Mouse (Mus musculus): ENCODE data around the gene Gm49333. TPM values are rescaled to one million over a fixed set of nuclear protein-coding genes. Genes with fewer than 3 reads are reported as not detected.
A peak's percentile ranks its signal among the peaks of the same experiment; 100 is the strongest.

The Gm49333 gene
- total RNA-seq (2015) (not detected in 2 replicates), total RNA-seq (2017) (not detected in 2 replicates)

DNA sequence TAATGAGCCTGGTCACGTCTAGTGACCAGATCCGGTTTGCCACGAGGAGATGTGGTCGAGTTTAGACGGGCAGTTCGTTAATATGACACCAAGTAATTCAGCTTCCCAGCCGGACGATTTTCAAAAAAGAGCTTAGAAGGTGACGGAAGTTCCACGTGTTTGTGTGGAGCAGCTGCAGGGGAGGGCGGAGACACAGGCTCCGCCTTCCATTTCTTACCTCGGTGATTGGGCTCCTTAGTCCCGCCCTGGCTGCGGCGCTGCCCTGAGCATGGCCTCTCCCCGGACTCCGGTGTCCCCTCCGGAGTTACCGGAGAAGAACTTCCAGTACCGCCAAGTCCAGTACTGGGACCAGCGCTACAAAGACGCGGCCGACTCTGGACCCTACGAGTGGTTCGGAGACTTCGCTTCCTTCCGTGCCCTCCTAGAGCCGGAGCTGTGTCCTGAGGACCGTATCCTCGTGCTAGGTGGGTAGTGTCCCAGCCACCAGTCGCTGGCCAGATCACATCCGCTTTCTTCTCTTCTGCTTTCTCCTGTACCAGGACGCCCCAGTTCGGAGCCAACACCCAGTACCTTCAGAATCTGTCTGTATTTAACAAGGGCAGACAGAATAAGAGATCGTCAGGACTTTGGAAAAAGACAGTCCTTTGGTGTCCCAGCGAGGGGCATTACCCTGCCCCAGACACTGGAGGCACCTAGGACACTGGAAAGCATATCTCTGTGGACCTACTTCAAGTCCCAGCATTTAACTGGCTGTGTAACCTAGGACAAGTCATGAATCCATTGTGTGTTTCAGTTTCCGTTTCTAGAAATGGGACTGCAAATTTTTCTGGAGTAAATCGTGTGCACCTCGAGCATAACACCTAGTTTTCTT, at the start of gene Gm49333, which contains the start of the genes Eef1akmt4 and Alg3:
Gene Gm49333, plus strand, starts transcription at position 254 of the 871 bp plus-strand sequence.
Gene Eef1akmt4, plus strand, starts transcription at position 237 of the 871 bp plus-strand sequence.
Gene Alg3, minus strand, starts transcription at position 379 of the 871 bp plus-strand sequence.
- ATAC-seq (replicated peaks; ENCODE audit: poor library complexity) = peak; percentile 94

DNA sequence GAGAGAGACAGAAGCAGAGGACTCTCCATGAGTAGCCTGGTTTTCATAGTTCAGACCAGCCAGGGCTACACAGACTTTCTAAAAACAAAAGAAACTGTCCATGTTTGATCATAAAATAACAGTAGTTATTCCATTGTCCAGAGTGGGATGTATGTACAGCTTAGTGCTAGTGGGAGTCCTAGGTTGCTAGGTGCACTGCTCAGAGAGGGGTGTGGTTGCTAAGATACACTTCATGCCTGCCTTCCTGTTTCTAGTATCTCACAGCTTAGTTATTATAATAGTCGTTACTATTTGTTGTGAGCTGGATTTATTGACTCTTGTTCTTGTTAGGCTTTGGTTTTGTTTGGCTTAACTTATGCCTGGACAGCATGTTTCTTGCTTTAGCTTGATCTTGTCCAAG, 46.3 kb upstream of the Gm49333 start:
- ATAC-seq (replicated peaks; ENCODE audit: poor library complexity) = no peak

DNA sequence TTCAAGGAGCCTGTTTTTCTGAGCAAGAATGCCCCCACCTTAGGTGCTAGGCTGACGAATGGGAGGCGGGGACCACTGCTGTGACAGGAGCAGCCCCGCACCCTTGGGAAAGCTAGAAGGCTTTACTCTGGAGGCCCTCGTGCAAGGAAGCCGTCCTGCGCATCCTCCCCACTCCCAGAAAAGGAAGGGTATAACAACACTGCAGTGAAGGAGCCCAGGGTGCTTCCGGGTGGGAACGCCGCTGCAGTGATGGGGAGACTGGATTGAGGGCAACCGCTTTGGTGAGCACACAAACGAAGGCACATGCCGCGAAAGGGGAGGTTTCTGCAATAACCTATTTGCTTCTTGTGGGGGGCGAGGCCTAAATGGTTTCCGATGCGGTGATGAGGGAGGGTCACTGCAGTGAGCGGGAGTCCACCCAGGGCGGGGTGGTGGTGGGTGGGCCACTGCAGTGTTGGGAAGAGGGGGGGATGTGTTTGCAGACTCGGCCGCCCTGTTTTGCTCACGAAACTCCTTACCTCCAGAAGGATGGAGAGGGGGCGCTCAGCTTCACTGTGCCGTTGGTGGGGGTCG, 22.0 kb upstream of the Gm49333 start, which contains the start of gene Vwa5b2:
Gene Vwa5b2, plus strand, starts transcription at position 106 of the 573 bp plus-strand sequence.
- ATAC-seq (replicated peaks; ENCODE audit: poor library complexity) = no peak

DNA sequence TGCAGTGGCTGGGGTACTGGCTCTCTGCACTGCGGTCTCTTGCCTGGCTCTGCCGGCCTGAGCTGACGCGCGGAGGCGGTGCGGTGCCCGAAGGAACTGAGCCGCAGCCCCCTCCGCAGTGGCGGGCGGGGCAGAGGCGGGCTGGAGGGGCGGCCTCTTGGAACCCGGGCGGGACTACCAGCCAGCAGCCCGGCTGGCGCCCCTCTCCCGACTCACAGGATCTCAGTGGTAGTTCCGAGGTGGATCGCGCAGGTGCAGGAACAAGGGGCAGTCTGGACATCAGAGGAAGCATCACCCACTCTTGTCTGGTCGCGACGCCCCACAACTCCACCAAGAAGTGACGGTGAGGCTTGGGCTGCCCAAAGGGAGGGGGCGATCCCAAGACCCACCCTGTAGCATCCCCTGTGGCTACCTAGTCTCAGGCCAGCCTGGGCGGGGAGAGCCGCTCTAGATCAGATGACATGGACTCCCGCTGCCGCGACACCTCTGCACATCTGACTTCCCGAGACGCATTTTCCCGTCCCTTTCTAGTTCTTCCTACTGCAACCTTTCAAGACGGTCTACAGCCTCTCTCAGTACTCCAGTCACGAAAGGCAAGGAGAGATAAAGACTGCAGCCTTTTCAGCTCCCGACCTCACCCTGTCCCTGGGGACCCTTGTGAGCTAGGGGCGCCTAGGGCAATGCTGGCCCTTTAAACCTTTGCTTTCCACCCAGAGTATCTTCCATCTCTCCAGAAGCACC, 21.3 kb upstream of the Gm49333 start:
- peak; percentile 41; the same call in 1 of the 2 replicates for ATAC-seq (replicated peaks; ENCODE audit: poor library complexity)

DNA sequence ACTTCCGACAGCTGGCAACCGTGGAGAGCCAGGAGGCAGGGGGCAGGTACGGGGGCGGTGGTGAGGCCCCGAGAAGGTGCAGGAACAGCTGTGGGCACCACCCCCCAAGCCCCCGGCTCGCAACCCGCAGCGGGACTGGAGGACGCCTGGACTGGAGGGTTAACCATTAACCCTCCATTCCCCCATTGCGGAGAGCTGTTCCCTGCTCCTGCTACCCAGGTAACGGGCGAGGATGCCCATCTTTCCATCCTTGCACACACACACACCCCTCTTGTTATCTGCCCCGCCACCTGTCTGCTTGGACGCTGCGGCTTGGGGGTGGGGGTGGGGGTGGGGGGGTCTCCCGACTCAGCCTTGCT, 20.8 kb upstream of the Gm49333 start:
- ATAC-seq (replicated peaks; ENCODE audit: poor library complexity) = no peak

DNA sequence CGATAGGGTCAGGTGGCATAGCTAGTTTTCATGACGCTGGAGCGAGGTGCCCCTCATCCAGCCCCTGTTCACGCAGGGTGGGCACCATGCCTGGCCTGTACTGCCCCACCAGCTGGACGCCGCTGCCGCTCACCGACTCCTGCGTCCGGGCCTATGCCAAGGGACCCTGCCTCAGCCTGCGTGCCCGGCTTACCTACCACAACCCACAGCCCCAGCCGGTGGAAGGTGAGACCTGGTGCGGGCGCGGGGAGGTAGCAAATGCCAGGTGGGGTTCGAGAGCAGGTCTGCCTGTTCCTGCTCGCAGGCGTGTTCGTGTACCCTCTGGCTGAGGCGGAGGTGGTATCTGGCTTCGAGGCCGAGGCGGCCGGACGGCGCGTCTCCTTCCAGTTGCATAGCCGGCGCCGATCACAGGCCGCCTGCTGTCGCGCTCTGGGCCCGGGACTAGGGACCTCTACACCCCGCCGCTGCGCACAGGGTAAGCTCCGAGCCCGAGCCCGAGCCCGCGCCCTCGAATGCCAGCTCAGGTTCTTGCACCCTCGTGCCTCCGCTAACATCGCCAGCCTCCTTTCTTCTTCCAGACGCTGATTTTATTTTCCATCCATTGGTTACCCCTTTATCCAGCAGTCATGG, 20.2 kb upstream of the Gm49333 start:
- 0 out of 2 replicates have a peak, but pooled peaks have one; percentile 7 for ATAC-seq (replicated peaks; ENCODE audit: poor library complexity)

DNA sequence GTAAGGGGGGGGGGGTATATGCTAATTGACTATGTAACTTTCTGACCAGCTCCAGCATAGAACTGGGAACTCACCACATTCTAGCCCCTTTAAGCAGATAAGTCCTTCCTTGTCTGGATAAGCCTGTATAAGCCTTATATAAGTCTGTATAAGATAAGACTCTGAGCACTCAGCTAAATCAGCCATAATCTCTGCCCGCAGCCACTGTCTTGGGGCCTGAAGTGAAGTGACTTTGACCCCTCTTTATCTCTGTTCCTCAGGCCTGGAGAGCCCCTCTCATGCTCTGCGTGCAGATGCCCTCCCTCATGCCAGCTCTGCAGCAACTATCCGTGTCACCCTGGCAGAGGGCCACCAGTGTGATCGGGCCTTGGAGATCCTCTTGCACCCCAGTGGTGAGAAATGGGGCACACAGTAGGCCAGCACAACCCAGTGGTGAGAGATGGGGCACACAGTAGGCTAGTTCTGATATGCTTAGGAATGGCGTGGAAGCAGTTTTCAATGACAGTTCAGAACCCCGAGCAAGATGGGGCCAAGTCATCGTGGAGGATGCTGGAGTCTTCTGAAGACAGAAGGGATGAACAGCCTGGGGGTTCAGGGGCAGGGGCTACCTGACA, 16.2 kb upstream of the Gm49333 start:
- ATAC-seq (replicated peaks; ENCODE audit: poor library complexity) = peak; percentile 82

DNA sequence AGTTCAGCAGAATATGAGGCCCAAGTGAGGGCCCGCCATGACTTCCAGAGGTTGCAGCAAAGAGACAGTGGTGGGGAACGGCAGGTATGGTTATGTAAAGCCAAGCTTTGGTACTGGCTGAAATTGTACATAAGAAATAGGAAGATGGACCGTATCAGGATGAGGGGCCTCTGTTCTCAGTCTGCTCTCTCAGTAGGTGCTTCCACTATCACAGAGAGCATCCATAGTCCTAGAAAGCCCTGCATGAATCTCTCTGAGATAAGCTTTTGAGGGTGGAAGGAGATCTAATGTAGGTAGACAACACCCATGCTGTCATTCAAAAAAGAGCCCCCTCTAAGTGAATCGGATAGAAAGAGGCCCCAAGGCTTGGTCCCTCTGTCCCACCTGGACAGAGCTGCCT, 15.7 kb upstream of the Gm49333 start:
- ATAC-seq (replicated peaks; ENCODE audit: poor library complexity) = no peak

DNA sequence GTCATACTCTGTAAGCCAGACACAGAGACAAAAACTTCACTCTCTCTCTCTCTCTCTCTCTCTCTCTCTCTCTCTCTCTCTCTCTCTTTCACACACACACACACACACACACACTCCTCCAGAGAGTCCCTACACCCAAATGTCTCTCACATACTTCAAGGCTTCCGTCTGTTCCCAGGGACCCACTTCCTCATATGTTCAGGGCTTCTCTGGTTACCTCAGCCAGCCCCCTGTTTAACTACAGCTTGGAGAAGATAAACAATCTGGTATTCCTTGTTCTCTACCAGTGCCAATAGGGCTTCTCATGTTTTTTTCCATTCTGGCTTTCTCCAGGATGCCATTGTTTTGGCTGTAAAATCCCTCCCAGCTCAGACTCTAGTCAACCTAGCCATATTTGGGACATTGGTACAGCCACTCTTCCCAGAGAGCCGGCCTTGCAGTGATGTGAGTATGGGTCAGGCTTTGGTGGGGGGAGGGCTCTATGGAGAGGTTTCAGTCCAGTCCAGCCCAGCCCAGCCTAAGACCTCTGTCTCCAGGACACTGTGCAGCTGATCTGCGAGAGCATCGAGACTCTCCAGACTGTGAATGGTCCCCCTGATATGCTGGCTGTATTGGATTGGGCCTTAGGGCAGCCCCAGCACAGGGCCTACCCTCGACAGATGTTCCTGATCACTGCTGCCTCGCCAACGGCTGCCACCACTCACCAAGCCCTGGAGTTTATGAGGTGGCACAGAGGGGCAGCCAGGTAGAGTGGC, 14.5 kb upstream of the Gm49333 start:
- ATAC-seq (replicated peaks; ENCODE audit: poor library complexity) = no peak

DNA sequence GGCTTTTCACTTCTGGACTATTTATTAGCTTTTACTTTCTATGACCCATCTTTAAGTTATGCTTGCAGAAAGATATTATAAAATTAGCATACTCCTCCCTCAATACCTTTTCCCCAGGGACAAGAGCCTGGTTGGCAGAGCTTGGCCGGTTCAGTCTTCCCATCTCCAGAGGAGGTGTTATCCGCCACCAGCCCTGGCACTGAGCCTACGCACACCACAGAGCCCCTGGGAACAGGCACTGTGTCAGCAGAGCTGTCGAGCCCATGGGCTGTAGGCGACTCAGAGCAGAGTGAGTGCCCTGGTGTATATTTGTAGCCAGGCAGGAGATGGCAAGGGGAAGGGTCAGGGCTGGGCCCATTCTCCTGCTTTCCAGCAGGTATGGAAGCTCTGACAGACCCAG, 10.9 kb upstream of the Gm49333 start:
- no peak for ATAC-seq (replicated peaks; ENCODE audit: poor library complexity)

DNA sequence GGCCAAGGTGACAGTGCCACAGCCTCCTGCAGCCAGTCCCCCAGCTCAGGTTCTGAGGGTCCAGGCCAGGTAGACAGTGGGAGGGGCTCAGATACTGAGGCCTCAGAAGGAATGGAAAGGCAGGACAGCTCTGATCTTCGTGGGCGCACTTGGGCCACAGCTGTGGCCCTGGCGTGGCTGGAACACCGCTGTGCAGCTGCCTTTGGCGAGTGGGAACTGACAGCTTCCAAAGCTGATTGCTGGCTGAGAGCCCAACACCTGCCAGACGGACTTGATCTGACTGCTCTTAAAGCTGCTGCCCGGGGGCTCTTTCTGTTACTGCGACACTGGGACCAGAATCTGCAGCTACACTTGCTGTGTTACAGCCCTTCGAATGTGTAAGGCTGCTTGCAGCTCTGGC, 6.7 kb upstream of the Gm49333 start:
- no peak for ATAC-seq (replicated peaks; ENCODE audit: poor library complexity)

DNA sequence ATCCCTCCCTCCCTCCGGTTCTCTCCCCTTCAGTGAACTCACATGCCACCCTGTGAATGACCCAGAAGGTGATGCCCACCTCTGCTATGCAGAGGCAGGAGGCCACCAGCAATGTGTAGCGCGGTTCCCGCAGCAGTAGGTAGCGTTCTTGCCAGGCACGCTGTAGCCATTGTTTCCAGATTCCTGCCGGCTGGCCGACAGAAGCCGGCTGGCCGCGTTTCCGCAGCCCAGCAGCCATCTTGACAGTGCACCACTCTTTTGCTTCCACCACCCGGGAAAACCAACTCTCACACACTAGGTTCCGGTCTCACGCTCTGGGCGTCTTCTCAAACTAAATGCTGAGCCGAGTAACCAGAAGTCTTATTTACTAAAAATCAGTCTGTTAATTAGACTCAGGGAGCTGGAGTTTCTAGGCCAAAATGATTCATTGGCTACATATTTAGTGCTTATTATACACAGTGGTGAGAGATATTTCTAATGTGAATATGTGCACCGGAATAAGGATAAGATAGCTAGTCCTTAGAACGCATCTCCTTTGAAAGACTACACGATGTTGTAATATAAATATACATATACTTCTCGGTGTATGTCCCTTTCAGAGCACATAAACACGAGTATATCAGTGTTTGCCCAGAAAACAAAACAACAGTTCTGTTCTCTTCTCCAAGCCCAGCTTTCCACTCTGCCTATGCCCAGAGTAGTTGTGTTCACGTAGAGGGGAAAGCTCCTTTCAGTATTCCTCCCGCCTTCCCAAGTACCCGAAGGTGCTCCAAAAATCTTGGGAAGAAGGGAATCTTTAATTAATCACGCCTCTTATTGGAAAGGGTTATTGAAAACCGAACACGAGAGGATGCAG, 681 bp upstream of the Gm49333 start:
- ATAC-seq (replicated peaks; ENCODE audit: poor library complexity) = peak; percentile 83

DNA sequence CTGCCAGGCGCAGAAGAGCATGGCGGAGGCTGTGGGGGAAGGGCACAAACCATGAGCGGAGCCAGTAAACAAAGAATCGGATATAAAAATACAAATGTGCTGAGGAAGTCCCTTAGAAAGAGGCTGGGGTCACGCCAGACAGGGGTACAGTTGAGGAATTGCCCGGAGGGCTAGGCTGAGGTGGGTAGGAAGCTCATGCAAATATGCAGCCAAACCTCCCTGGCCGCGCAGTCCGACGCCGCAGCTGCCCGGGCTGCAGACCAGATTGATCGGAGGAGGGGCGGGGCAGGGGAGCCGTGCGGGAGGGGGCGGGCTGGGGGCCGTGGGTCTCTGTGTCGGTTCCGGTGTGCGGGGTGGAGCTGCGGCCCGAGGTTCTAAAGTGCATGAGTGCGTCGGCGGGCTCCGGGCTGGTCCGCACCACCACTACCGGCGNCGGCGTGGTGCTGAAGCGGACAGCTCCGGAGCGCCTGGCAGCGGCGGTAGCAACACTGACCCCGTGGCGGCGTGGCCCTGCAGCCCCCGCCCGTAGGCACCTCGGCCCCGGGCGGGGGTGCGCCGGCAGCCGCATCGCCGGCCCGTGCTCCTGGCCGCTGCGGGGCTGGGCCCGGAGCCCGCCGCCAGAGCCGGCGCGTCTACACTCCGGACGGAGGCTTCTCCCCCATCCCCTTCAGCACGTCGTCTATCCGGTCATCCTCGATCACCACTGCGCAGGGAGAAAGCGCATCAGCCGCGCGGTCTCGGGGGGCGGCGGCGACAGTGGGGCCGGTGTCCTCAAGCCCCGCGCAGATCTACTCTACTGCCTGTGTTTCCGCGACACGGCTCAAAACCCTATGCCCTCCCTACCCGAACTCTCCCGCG, 8.4 kb downstream of the Gm49333 start:
- peak; percentile 68 for ATAC-seq (replicated peaks; ENCODE audit: poor library complexity)

DNA sequence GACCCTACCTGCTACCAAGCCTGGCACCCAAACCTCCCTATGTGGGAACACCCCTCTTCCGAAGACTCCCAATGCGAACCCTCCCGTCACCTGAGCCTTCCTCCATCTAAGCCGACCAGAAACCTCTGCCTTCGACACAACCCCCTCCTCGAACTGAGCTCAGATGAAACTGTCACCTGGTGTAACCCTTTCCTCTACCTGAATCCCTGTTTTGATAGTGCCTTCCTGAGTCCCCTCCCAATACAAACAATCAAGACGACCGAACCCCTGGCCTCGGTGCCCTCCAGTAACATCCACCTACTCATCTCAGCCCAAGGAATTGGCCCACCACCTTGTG, 9.0 kb downstream of the Gm49333 start:
- no peak for ATAC-seq (replicated peaks; ENCODE audit: poor library complexity)

DNA sequence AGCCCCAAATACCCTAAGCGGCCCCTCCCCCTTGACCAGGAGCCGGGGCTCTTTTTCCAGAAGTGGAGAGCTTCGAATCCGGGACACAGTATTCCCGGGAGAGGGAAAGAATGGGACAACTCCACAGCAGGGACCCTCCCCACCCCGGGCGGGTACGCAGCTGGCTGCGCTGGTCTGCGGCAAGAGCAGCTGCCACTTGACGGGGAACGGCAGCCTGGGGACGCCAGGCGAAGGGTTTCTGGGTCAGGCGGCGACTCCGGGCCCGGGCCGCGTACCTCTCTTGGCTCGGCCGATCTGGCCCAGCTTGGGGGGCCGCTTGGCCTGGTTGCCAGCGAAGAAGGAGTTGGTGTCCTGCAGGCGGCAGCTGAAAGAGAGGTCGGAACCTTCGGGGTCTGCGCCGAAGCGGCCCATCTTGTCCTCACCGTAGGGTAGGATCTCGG, 9.4 kb downstream of the Gm49333 start:
- no peak for ATAC-seq (replicated peaks; ENCODE audit: poor library complexity)

DNA sequence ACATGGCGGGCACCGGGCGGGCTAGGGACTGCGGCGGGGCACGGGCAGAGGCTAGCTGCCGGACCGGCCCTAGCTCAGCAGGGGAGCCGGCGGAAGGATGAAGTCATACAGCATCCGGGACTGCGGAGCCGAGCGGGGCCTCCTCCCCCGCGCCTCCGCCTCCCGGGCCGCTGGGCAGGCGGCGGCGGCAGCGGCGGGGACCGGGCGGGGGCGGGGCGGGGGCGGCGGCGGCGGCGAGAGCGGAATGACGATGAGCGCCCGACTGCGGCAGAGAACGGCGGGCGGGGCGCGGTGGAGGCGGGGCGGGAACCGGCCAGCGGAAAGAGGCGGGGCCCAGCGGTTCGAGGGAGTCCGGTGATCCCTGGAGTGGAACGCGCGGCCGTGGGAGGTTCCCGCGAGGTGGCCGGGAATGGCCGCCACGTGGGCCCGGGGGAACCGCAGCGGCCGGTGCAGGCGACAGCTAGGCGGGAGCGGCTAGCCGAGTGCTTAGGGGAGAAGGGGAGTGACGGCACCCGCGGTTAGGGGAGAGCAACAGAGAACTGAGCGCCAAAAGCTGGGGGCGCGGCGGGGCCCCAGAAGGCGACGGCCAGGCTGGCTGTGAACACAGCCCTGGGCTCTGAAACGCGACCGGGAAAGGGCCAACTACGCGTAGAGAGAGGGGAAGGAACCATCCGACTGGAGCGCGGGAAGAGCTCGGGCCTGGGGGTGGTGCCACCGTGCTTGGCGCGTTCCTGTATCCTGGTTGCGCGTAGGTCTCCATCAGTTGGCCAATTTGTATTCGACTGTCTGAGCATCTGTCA, 10.0 kb downstream of the Gm49333 start, which contains the start of gene Camk2n2:
Gene Camk2n2, minus strand, starts transcription at position 97 of the 800 bp plus-strand sequence.
- peak; percentile 30; the same call in 1 of the 2 replicates for ATAC-seq (replicated peaks; ENCODE audit: poor library complexity)

Measured in megakaryocyte progenitor cell, adult 5-6 weeks (primary cell).